Mouse (Mus musculus) kidney, adult 2 months (tissue): ENCODE measurements at regions not wholly inside any gene's neighbourhood (a gene's known extent, or its start where the extent isn't known, plus 50 kb on each side); places are given as distances from the start of the nearest gene placed in this dataset.
A peak's percentile ranks its signal among the peaks of the same experiment; 100 is the strongest.

Source experiments
- DNase-seq: peaks from one replicate; pipeline ENCODE4 v3.0.0; 2021
- H3K27ac ChIP-seq: fragments of 200-500 bp; 2 replicates; pipeline ENCODE4 v1.5.1; 2012; ENCODE audit warnings: low read depth, low read length, control low read depth, inconsistent platforms; ENCODE audit not compliant: insufficient read depth
- H3K27me3 ChIP-seq: fragments of 200-500 bp; replicated peaks from 2 replicates; pipeline ENCODE4 v1.6.1; 2012; ENCODE audit warnings: mild to moderate bottlenecking, moderate library complexity, low read length, inconsistent platforms; ENCODE audit not compliant: control insufficient read depth, insufficient read depth
- H3K36me3 ChIP-seq: fragments of 200-500 bp; 2 replicates; pipeline ENCODE4 v1.6.1; 2012; ENCODE audit warnings: mild to moderate bottlenecking, moderate library complexity, low read length, inconsistent platforms; ENCODE audit not compliant: control insufficient read depth, insufficient read depth
- H3K4me1 ChIP-seq: fragments of 200-500 bp; 2 replicates; pipeline ENCODE4 v1.6.1; 2011; ENCODE audit warnings: low read length; ENCODE audit not compliant: control insufficient read depth, insufficient read depth
- H3K4me3 ChIP-seq: fragments of 200-500 bp; 2 replicates; pipeline ENCODE4 v1.5.1; 2011; ENCODE audit warnings: mild to moderate bottlenecking, low read depth, low read length, control low read depth; ENCODE audit not compliant: insufficient read depth
- CTCF ChIP-seq: fragments of 200-500 bp; conservative IDR thresholded peaks from 2 replicates; pipeline ENCODE4 v1.5.1; 2011; ENCODE audit warnings: low read depth, mild to moderate bottlenecking, control low read depth, low read length, moderate library complexity, mixed read lengths; ENCODE audit not compliant: insufficient read depth, insufficient read length
- POLR2A ChIP-seq: fragments of 200-500 bp; IDR thresholded peaks from one replicate; pipeline ENCODE4 v1.6.1; 2011; ENCODE audit warnings: low read depth, low read length, control low read depth
- WGBS: fragments of 180-500 bp; shearing (Covaris S2); methylation state at CpG from one replicate; pipeline ENCODE4 v1.1.7; 2018; 5-methylcytosine and 5-hydroxymethylcytosine counted together

- no peaks in the 10 kb centered on the region for H3K27me3 ChIP-seq
- TF ChIP-seq CTCF: no peak
- TF ChIP-seq POLR2A: no peak
- 73% methylated on average over 15 of the region's 15 CpGs for WGBS
- H3K4me1 ChIP-seq: no peaks in the 10 kb centered on the region
- DNase-seq: no peak
- H3K36me3 ChIP-seq: no peaks in the 10 kb centered on the region
- no peak overlapping the region for H3K27ac ChIP-seq
- H3K4me3 ChIP-seq: no peak overlapping the region
These were observed 130.3 kb upstream of the Zdhhc25 start for GRCm38 (mm10) chr15:88469508-88470455.

GRCm38 (mm10) chr15:88472351-88473100, 127.6 kb upstream of the Zdhhc25 start:
- Histone ChIP-seq H3K36me3 (no peaks in the 10 kb centered on the region), H3K4me3 (no peak overlapping the region), H3K27ac (no peak overlapping the region), H3K27me3 (no peaks in the 10 kb centered on the region), H3K4me1 (no peaks in the 10 kb centered on the region)
- DNase-seq: no peak
- WGBS: 67% methylated on average over 18 of the region's 18 CpGs
- no peak for TF ChIP-seq POLR2A
- no peak for TF ChIP-seq CTCF

GRCm38 (mm10) chr15:88473221-88473620, 126.9 kb upstream of the Zdhhc25 start:
- Histone ChIP-seq H3K27ac (no peak overlapping the region), H3K4me1 (no peaks in the 10 kb centered on the region), H3K27me3 (no peaks in the 10 kb centered on the region), H3K4me3 (no peak overlapping the region), H3K36me3 (no peaks in the 10 kb centered on the region)
- no peak for DNase-seq
- no peak for TF ChIP-seq POLR2A
- TF ChIP-seq CTCF: no peak
- 64% methylated on average over 5 of the region's 5 CpGs for WGBS

GRCm38 (mm10) chr15:88483471-88483870, 116.6 kb upstream of the Zdhhc25 start:
- H3K4me3 ChIP-seq: no peak overlapping the region
- H3K36me3 ChIP-seq: no peaks in the 10 kb centered on the region
- no peak for DNase-seq
- WGBS: 65% methylated on average over 6 of the region's 6 CpGs
- TF ChIP-seq POLR2A (no peak), CTCF (no peak)
- H3K27me3 ChIP-seq: no peaks in the 10 kb centered on the region
- no peaks in the 10 kb centered on the region for H3K4me1 ChIP-seq
- H3K27ac ChIP-seq: no peak overlapping the region

- 87% methylated on average over 7 of the region's 7 CpGs for WGBS
- DNase-seq: no peak
- no peak overlapping the region for H3K27ac ChIP-seq
- TF ChIP-seq CTCF: no peak
- TF ChIP-seq POLR2A: no peak
- H3K27me3 ChIP-seq: no peaks in the 10 kb centered on the region
- H3K4me3 ChIP-seq: no peak overlapping the region
- no peaks in the 10 kb centered on the region for H3K4me1 ChIP-seq
- no peaks in the 10 kb centered on the region for H3K36me3 ChIP-seq
These were observed 110.4 kb upstream of the Zdhhc25 start for GRCm38 (mm10) chr15:88489715-88490114.

GRCm38 (mm10) chr15:88490316-88491090, 109.6 kb upstream of the Zdhhc25 start:
- Histone ChIP-seq H3K27ac (no peak overlapping the region), H3K4me3 (no peak overlapping the region), H3K27me3 (no peaks in the 10 kb centered on the region), H3K36me3 (no peaks in the 10 kb centered on the region), H3K4me1 (no peaks in the 10 kb centered on the region)
- WGBS: 72% methylated on average over 12 of the region's 12 CpGs
- DNase-seq: peak; percentile 5
- TF ChIP-seq POLR2A (no peak), CTCF (no peak)

- DNase-seq: no peak
- H3K4me3 ChIP-seq: no peak overlapping the region
- no peak for TF ChIP-seq POLR2A
- TF ChIP-seq CTCF: no peak
- no peaks in the 10 kb centered on the region for H3K27me3 ChIP-seq
- WGBS: 67% methylated on average over 5 of the region's 5 CpGs
- H3K4me1 ChIP-seq: no peaks in the 10 kb centered on the region
- H3K27ac ChIP-seq: no peak overlapping the region
- H3K36me3 ChIP-seq: no peaks in the 10 kb centered on the region
These were observed 109.1 kb upstream of the Zdhhc25 start for GRCm38 (mm10) chr15:88491091-88491366.
